Mouse (Mus musculus) lung, postnatal 14 days (tissue): ENCODE data around the gene Nfatc3.

ENCODE experiments used
- DNase-seq: peaks from one replicate; pipeline ENCODE4 v3.0.0; 2021

Gene Nfatc3

GRCm38 (mm10) chr8:106127882-106128410 lies 69.3 kb downstream of the Nfatc3 start:
- no peak for DNase-seq

- no peak for DNase-seq
Observed at GRCm38 (mm10) chr8:106129232-106129930, 70.7 kb downstream of the Nfatc3 start.

- DNase-seq = no peak
Observed at GRCm38 (mm10) chr8:106129997-106130396, 71.4 kb downstream of the Nfatc3 start.

GRCm38 (mm10) chr8:106130505-106130904 lies 71.9 kb downstream of the Nfatc3 start:
- no peak for DNase-seq

GRCm38 (mm10) chr8:106131021-106131420 lies 72.4 kb downstream of the Nfatc3 start:
- DNase-seq = no peak

GRCm38 (mm10) chr8:106131488-106132222 lies 73.0 kb downstream of the Nfatc3 start:
- DNase-seq = no peak

GRCm38 (mm10) chr8:106132356-106132755 lies 73.7 kb downstream of the Nfatc3 start:
- DNase-seq = no peak

- DNase-seq = no peak
Observed at GRCm38 (mm10) chr8:106133526-106133925, 74.9 kb downstream of the Nfatc3 start.

GRCm38 (mm10) chr8:106133946-106134345 lies 75.3 kb downstream of the Nfatc3 start:
- DNase-seq = no peak

- DNase-seq = peak; percentile 87
Observed at GRCm38 (mm10) chr8:106134751-106135571, 76.3 kb downstream of the Nfatc3 start.

GRCm38 (mm10) chr8:106135672-106136071 lies 77.0 kb downstream of the Nfatc3 start:
- peak; percentile 35 for DNase-seq

GRCm38 (mm10) chr8:106136156-106137130 lies 77.8 kb downstream of the Nfatc3 start, which contains the start of gene Esrp2:
Gene Esrp2 (minus strand): TSS chr8:106136974.
- DNase-seq = peak; percentile 78

- peak; percentile 43 for DNase-seq
Observed at GRCm38 (mm10) chr8:106137218-106137905, 78.7 kb downstream of the Nfatc3 start.

- DNase-seq = peak; percentile 79
Observed at GRCm38 (mm10) chr8:106137906-106138477, 79.4 kb downstream of the Nfatc3 start.

- DNase-seq = no peak
Observed at GRCm38 (mm10) chr8:106138616-106139015, 80.0 kb downstream of the Nfatc3 start.

- DNase-seq = no peak
Observed at GRCm38 (mm10) chr8:106140191-106140590, 81.6 kb downstream of the Nfatc3 start.

GRCm38 (mm10) chr8:106140769-106141168 lies 82.1 kb downstream of the Nfatc3 start:
- peak; percentile 89 for DNase-seq

- peak; percentile 46 for DNase-seq
Observed at GRCm38 (mm10) chr8:106145331-106145730, 86.7 kb downstream of the Nfatc3 start.

GRCm38 (mm10) chr8:106146014-106146413 lies 87.4 kb downstream of the Nfatc3 start:
- DNase-seq = no peak

GRCm38 (mm10) chr8:106147868-106148565 lies 89.4 kb downstream of the Nfatc3 start:
- DNase-seq = peak; percentile 61
